Mouse (Mus musculus) heart, postnatal 0 days (tissue): ENCODE data around the gene 4930438A08Rik. TPM values are rescaled to one million over a fixed set of nuclear protein-coding genes. Genes with fewer than 3 reads are reported as not detected.

ENCODE experiments used
- ATAC-seq: fragments of 200-750 bp; cut with Nextera tagmentation; 2 replicates; pipeline ENCODE4 v1.8.0; 2017; ENCODE audit warnings: low read depth, moderate number of reproducible peaks, moderate library complexity; ENCODE audit not compliant: insufficient read depth
- DNase-seq: peaks from one replicate; pipeline ENCODE4 v3.0.0-alpha.2; 2016; ENCODE audit warnings: low spot score
- H3K27ac ChIP-seq: fragments of 300-500 bp; sonication (generic); 2 replicates; pipeline ENCODE4 v1.5.1; 2014; ENCODE audit warnings: low read depth, mild to moderate bottlenecking
- H3K27me3 ChIP-seq: fragments of 300-500 bp; sonication (generic); 2 replicates; pipeline ENCODE4 v1.6.1; 2014; ENCODE audit warnings: low read length, mixed read lengths; ENCODE audit not compliant: control insufficient read depth, insufficient read depth
- H3K36me3 ChIP-seq: fragments of 300-500 bp; sonication (generic); replicated peaks from 2 replicates; pipeline ENCODE4 v1.6.1; 2014; ENCODE audit warnings: low read length, mixed read lengths; ENCODE audit not compliant: control insufficient read depth, insufficient read depth
- H3K4me1 ChIP-seq: fragments of 300-500 bp; sonication (generic); 2 replicates; pipeline ENCODE4 v1.6.1; 2014; ENCODE audit warnings: antibody characterized with exemption; ENCODE audit not compliant: control insufficient read depth, insufficient read depth
- H3K4me2 ChIP-seq: fragments of 300-500 bp; sonication (generic); 2 replicates; pipeline ENCODE4 v1.6.1; 2014; ENCODE audit warnings: low read depth, mild to moderate bottlenecking, low read length, moderate library complexity
- H3K4me3 ChIP-seq: fragments of 300-500 bp; sonication (generic); 2 replicates; pipeline ENCODE4 v1.5.1; 2014; ENCODE audit warnings: low read depth, low read length
- H3K9ac ChIP-seq: fragments of 300-500 bp; sonication (generic); replicated peaks from 2 replicates; pipeline ENCODE4 v1.6.1; 2014; ENCODE audit warnings: low read depth, low read length, mixed read lengths
- H3K9me3 ChIP-seq: fragments of 300-500 bp; sonication (generic); replicated peaks from 2 replicates; pipeline ENCODE4 v1.6.1; 2016; ENCODE audit warnings: low read length; ENCODE audit not compliant: control insufficient read depth
- CTCF ChIP-seq: IDR thresholded peaks from 2 replicates; pipeline ENCODE4 v1.5.1; 2016; ENCODE audit warnings: antibody characterized with exemption, control low read depth, low read depth
- EP300 ChIP-seq: IDR thresholded peaks from 2 replicates; pipeline ENCODE4 v1.6.1; 2016; ENCODE audit warnings: antibody characterized with exemption, low read depth
- WGBS: fragments of 180-500 bp; shearing (Covaris S2); extraction: QIAGEN DNeasy Blood & Tissue Kit; methylation state at CpG from one replicate; pipeline ENCODE4 v1.1.7; 2014; 5-methylcytosine and 5-hydroxymethylcytosine counted together
- polyA plus RNA-seq: library from polyadenylated mRNA; unstranded; fragments of >200 nt; fragmentation: Nextera tagmentation; extraction: Ambion mirVana; gene quantifications from 2 replicates; pipeline ENCODE4 v1.2.1, GENCODE M21; 2015
- total RNA-seq: library from RNA; depleted of rRNA; stranded (reverse); fragments of >200 nt; gene quantifications from 2 replicates; pipeline ENCODE4 v1.2.3, GENCODE M21; 2014; ENCODE audit warnings: low replicate concordance; rRNA removed

Gene 4930438A08Rik
- total and polyA plus RNA-seq, 2 experiments from 2014 or later, result not detected

GRCm38 (mm10) chr11:58329906-58330275 lies 55.3 kb downstream of the 4930438A08Rik start:
- Histone ChIP-seq H3K4me3 (peak overlapping the region; percentile 83), H3K9ac (peak overlapping the region; percentile 84), H3K9me3 (peaks cover 3% of the 10 kb centered on the region; the same call in 1 of the 2 replicates), H3K27me3 (no peaks in the 10 kb centered on the region), H3K4me1 (peaks cover 38% of the 10 kb centered on the region), H3K4me2 (peak overlapping the region; percentile 76), H3K36me3 (peaks cover 18% of the 10 kb centered on the region), H3K27ac (peak overlapping the region; percentile 79)
- DNase-seq (no peak), ATAC-seq (peak; percentile 9)
- WGBS, result 0% methylated on average over 21 of the region's 21 CpGs
- TF ChIP-seq CTCF, result no peak
- no peak for TF ChIP-seq EP300

GRCm38 (mm10) chr11:58330276-58331148 lies 55.9 kb downstream of the 4930438A08Rik start, which contains the start of the genes Zfp672 and Sh3bp5l:
Gene Zfp672, minus strand, starts transcription at chr11:58330339.
Gene Sh3bp5l, plus strand, starts transcription at chr11:58330724.
- H3K36me3 ChIP-seq, result peaks cover 19% of the 10 kb centered on the region
- H3K9ac ChIP-seq, result peak within 1 kb of the TSS; percentile 84
- peaks cover 3% of the 10 kb centered on the region; the same call in 1 of the 2 replicates for H3K9me3 ChIP-seq
- peak; percentile 90 for ATAC-seq
- WGBS, result under 1% methylated on average over 52 of the region's 52 CpGs
- H3K4me2 ChIP-seq, result peak within 1 kb of the TSS; percentile 76
- peak within 1 kb of the TSS; percentile 83 for H3K4me3 ChIP-seq
- peak; percentile 97 for DNase-seq
- H3K27me3 ChIP-seq, result no peaks in the 10 kb centered on the region
- TF ChIP-seq EP300 (no peak; the same call in 1 of the 2 replicates), CTCF (no peak)
- peaks cover 40% of the 10 kb centered on the region for H3K4me1 ChIP-seq
- peak within 1 kb of the TSS; percentile 79 for H3K27ac ChIP-seq

- 17% methylated on average over 10 of the region's 10 CpGs for WGBS
- peaks cover 40% of the 10 kb centered on the region for H3K4me1 ChIP-seq
- TF ChIP-seq EP300 (no peak), CTCF (no peak)
- no peak for ATAC-seq
- peak overlapping the region; percentile 84 for H3K9ac ChIP-seq
- H3K27me3 ChIP-seq, result no peaks in the 10 kb centered on the region
- H3K4me2 ChIP-seq, result peak overlapping the region; percentile 76
- peaks cover 3% of the 10 kb centered on the region; the same call in 1 of the 2 replicates for H3K9me3 ChIP-seq
- H3K27ac ChIP-seq, result peak overlapping the region; percentile 70
- peaks cover 22% of the 10 kb centered on the region for H3K36me3 ChIP-seq
- no peak for DNase-seq
- peak overlapping the region; percentile 83 for H3K4me3 ChIP-seq
Observed at GRCm38 (mm10) chr11:58331149-58331495, 56.5 kb downstream of the 4930438A08Rik start.

GRCm38 (mm10) chr11:58331546-58331945 lies 56.9 kb downstream of the 4930438A08Rik start:
- no peak for TF ChIP-seq EP300
- H3K4me2 ChIP-seq, result peak overlapping the region; percentile 76
- H3K9me3 ChIP-seq, result peaks cover 3% of the 10 kb centered on the region; the same call in 1 of the 2 replicates
- H3K36me3 ChIP-seq, result peaks cover 25% of the 10 kb centered on the region
- DNase-seq (no peak), ATAC-seq (no peak)
- H3K27ac ChIP-seq, result peak overlapping the region; percentile 70; the same call in 1 of the 2 replicates
- no peaks in the 10 kb centered on the region for H3K27me3 ChIP-seq
- WGBS, result 74% methylated on average over 6 of the region's 6 CpGs
- peak overlapping the region; percentile 84 for H3K9ac ChIP-seq
- H3K4me1 ChIP-seq, result peaks cover 40% of the 10 kb centered on the region
- peak overlapping the region; percentile 83 for H3K4me3 ChIP-seq

- peak overlapping the region; percentile 77 for H3K27ac ChIP-seq
Observed at GRCm38 (mm10) chr11:58334746-58335145, 60.1 kb downstream of the 4930438A08Rik start.

More at GRCm38 (mm10) chr11:58334746-58335145, 60.1 kb downstream of the 4930438A08Rik start:
- peak; percentile 64 for DNase-seq
- no peaks in the 10 kb centered on the region for H3K27me3 ChIP-seq
- H3K36me3 ChIP-seq, result peaks cover 33% of the 10 kb centered on the region
- H3K4me3 ChIP-seq, result no peak overlapping the region
- peaks cover 32% of the 10 kb centered on the region for H3K4me1 ChIP-seq
- WGBS, result 20% methylated on average over 3 of the region's 3 CpGs
- ATAC-seq, result peak; percentile 37
- H3K4me2 ChIP-seq, result no peak overlapping the region
- no peak for TF ChIP-seq EP300
- H3K9me3 ChIP-seq, result no peaks in the 10 kb centered on the region
- no peak overlapping the region for H3K9ac ChIP-seq

Other genes starting within 250 kb of the 4930438A08Rik start
- gene Gm12248, start 181.7 kb upstream of the 4930438A08Rik start, total RNA-seq, result not detected in 2 replicates
- not detected in 2 replicates for gene Gm12248, start 181.7 kb upstream of the 4930438A08Rik start, polyA plus RNA-seq
- gene Cnot8, start 170.6 kb upstream of the 4930438A08Rik start, total RNA-seq, result 73.1 and 76.6 TPM in 2 replicates
- 68.6 and 71.3 TPM in 2 replicates for gene Cnot8, start 170.6 kb upstream of the 4930438A08Rik start, polyA plus RNA-seq
- 15.7 and 16.4 TPM in 2 replicates for gene Gemin5, start 106.3 kb upstream of the 4930438A08Rik start, total RNA-seq
- 5.7 and 6.1 TPM in 2 replicates for gene Gemin5, start 106.3 kb upstream of the 4930438A08Rik start, polyA plus RNA-seq
- 50.6 and 58.4 TPM in 2 replicates for gene Mrpl22, start 103.1 kb upstream of the 4930438A08Rik start, total RNA-seq
- 124 and 126 TPM in 2 replicates for gene Mrpl22, start 103.1 kb upstream of the 4930438A08Rik start, polyA plus RNA-seq
- gene Igtp, start 75.2 kb upstream of the 4930438A08Rik start, total RNA-seq, result 7.8 and 9.8 TPM in 2 replicates
- gene Igtp, start 75.2 kb upstream of the 4930438A08Rik start, polyA plus RNA-seq, result 7.0 and 8.0 TPM in 2 replicates
- gene Irgm2, start 75.2 kb upstream of the 4930438A08Rik start, total RNA-seq, result 7.7 and 8.7 TPM in 2 replicates
- 4.6 and 5.2 TPM in 2 replicates for gene Irgm2, start 75.2 kb upstream of the 4930438A08Rik start, polyA plus RNA-seq
- 8.2 and 12.6 TPM in 2 replicates for gene Zfp692, start 32.3 kb downstream of the 4930438A08Rik start, total RNA-seq
- gene Zfp692, start 32.3 kb downstream of the 4930438A08Rik start, polyA plus RNA-seq, result 4.9 and 5.0 TPM in 2 replicates
- gene Zfp672, start 55.5 kb downstream of the 4930438A08Rik start, total RNA-seq, result 31.4 and 62.4 TPM in 2 replicates
- gene Zfp672, start 55.5 kb downstream of the 4930438A08Rik start, polyA plus RNA-seq, result 53.5 and 60.8 TPM in 2 replicates
- gene Sh3bp5l, start 55.9 kb downstream of the 4930438A08Rik start, total RNA-seq, result 30.2 and 42.9 TPM in 2 replicates
- 28.2 and 29.5 TPM in 2 replicates for gene Sh3bp5l, start 55.9 kb downstream of the 4930438A08Rik start, polyA plus RNA-seq
- not detected in 2 replicates for gene Lypd8, start 104.2 kb downstream of the 4930438A08Rik start, total RNA-seq
- gene Lypd8, start 104.2 kb downstream of the 4930438A08Rik start, polyA plus RNA-seq, result 0.12 TPM in 1 of 2 replicates, not detected in the other
- gene 1810065E05Rik, start 146.3 kb downstream of the 4930438A08Rik start, total RNA-seq, result not detected in 2 replicates
- gene 1810065E05Rik, start 146.3 kb downstream of the 4930438A08Rik start, polyA plus RNA-seq, result not detected in 2 replicates
- not detected in 2 replicates for gene Gm12253, start 157.8 kb downstream of the 4930438A08Rik start, total RNA-seq
- not detected in 2 replicates for gene Gm12253, start 157.8 kb downstream of the 4930438A08Rik start, polyA plus RNA-seq
- not detected in 2 replicates for gene Lypd9, start 178.1 kb downstream of the 4930438A08Rik start, total RNA-seq
- not detected in 2 replicates for gene Lypd9, start 178.1 kb downstream of the 4930438A08Rik start, polyA plus RNA-seq
- gene Olfr30, start 187.5 kb downstream of the 4930438A08Rik start, total RNA-seq, result not detected in 2 replicates
- gene Olfr30, start 187.5 kb downstream of the 4930438A08Rik start, polyA plus RNA-seq, result not detected in 2 replicates
- gene Olfr332, start 217.8 kb downstream of the 4930438A08Rik start, total RNA-seq, result not detected in 2 replicates
- not detected in 2 replicates for gene Olfr332, start 217.8 kb downstream of the 4930438A08Rik start, polyA plus RNA-seq
- not detected in 2 replicates for gene Olfr331, start 227.8 kb downstream of the 4930438A08Rik start, total RNA-seq
- not detected in 2 replicates for gene Olfr331, start 227.8 kb downstream of the 4930438A08Rik start, polyA plus RNA-seq